Mouse (Mus musculus): Measurements from ENCODE around the gene Pdzrn4.

GRCm38 (mm10) chr15:92495465-92496174 is 98.9 kb downstream of the Pdzrn4 start:
- no peak for TF ChIP-seq GATA1 (IDR thresholded peaks at IDR 0.05; ENCODE audit: low read length)
- no peak for TF ChIP-seq TAL1 (IDR thresholded peaks at IDR 0.05; ENCODE audit: low read length)

Measured in erythroblast, embryonic 14.5 days (primary cell).